In genomic region chr13:47105711-47106579, GRCm38 (mm10) we compare ENCODE assay signal across 8 mouse cellular contexts. TPM values are rescaled to one million over a fixed set of nuclear protein-coding genes. Genes with fewer than 3 reads are reported as not detected.
DNase-seq lines count a peak whose midpoint lies in the region; ATAC-seq lines count a peak whose summit lies in the region.

TSS of gene Dek (minus strand) at chr13:47106201.

- peak; percentile 76 for ATAC-seq in activated CD4-positive, CD25-positive, alpha-beta regulatory T cell, adult 4 months
- ATAC-seq in common myeloid progenitor, adult 5-6 weeks (replicated peaks; ENCODE audit: low read depth, poor library complexity, severe bottlenecking) = peak; percentile 63
- peak; percentile 68 for ATAC-seq in megakaryocyte, adult 5-6 weeks (ENCODE audit: poor library complexity, severe bottlenecking)

- peak; percentile 67 to 69 for DNase-seq in gastrocnemius, adult 8-10 months (ENCODE audit: low spot score in 2 of 2)
- DNase-seq in induced T-regulatory cell, adult 2 months (ENCODE audit: low read depth) = peak; percentile 92
- DNase-seq in left cerebral cortex, adult 8-10 months (ENCODE audit: low spot score in 2 of 2) = peak; percentile 66 to 68
- peak; percentile 89 for DNase-seq in right cerebral cortex, adult 18-20 months
- DNase-seq in urinary bladder, postnatal 10 days (ENCODE audit: low spot score) = peak; percentile 30

RNA-seq across cellular contexts. Expression of gene Dek, which starts in this region (rescaled TPM):
- 100 to 1,000 TPM; 155 to 174 TPM for polyA plus RNA-seq in activated CD4-positive, CD25-positive, alpha-beta regulatory T cell, adult 4 months (2017; shearing (Covaris generic))
- 700 and 820 TPM in 2 replicates for total RNA-seq in common myeloid progenitor, adult 5-6 weeks (2017)
- 10 to 100 TPM; 30.6 to 39.9 (median 36.6) TPM for total RNA-seq in gastrocnemius, adult 8-10 months (2022)
- 10 to 100 TPM; 53.1 to 58.2 (median 56.6) TPM for total RNA-seq in left cerebral cortex, adult 8-10 months (2022)
- 584 and 589 TPM in 2 replicates for total RNA-seq in megakaryocyte, adult 5-6 weeks (2015)
- total RNA-seq in megakaryocyte, adult 5-6 weeks (2017) = 678 and 828 TPM in 2 replicates

Comparison
In these comparisons a context has a peak if more than half of its experiments do, and no peak if none do; other contexts are left out.
1. Peak in every context shown above with its lines: DNase-seq and ATAC-seq.
2. RNA of gene Dek (total RNA-seq): 700 to 820 TPM in common myeloid progenitor, adult 5-6 weeks and 584 to 828 TPM in megakaryocyte, adult 5-6 weeks; 53.1 to 58.2 TPM in left cerebral cortex, adult 8-10 months and 30.6 to 39.9 TPM in gastrocnemius, adult 8-10 months; every median in the first group is over 4 times any median in the second.
3. DNase-seq: peak in every context shown above with its lines; median percentile 92 in induced T-regulatory cell, adult 2 months; 89 in right cerebral cortex, adult 18-20 months; 68 in gastrocnemius, adult 8-10 months; 67 in left cerebral cortex, adult 8-10 months; 30 in urinary bladder, postnatal 10 days.